13 mouse cellular contexts compared by ENCODE assay signal in the genomic region with DNA sequence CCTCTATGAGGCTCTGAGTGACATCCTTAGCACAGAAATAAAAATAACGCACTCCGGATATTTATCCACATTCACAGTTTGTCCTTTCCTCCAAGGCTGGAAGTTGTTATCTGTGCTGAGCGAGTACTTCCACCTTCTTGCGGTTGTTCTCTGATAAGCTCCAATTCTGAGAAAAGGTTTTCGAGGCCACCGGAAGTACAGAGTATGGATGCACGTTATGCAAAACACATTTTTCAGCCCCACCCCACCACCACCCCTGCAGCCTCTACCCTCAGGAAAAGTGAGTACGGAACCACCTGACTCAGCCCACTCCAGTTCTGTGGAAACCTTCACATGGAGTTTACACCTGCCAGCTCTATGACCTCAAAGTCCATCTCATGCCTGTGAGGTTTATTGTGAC. TPM values are rescaled to one million over a fixed set of nuclear protein-coding genes. Genes with fewer than 3 reads are reported as not detected.
DNase-seq lines count a peak whose midpoint lies in the region; ATAC-seq and TF ChIP-seq lines count a peak whose summit lies in the region.
"Had no signal": no experiment of that assay in that cellular context is flagged by ENCODE, and none has a peak within 500 bp of the region (broad histone marks: within the 10 kb centered on the region; RNA-seq: fewer than 3 reads in every experiment).

No protein-coding gene starts in this region.

- ATAC-seq in erythroblast, adult 5-6 weeks (replicated peaks; ENCODE audit: low FRiP score, poor library complexity, severe bottlenecking) = peak; percentile 85
- ATAC-seq in liver, embryonic 14.5 days (ENCODE audit: insufficient read depth) = peak; percentile 93
- peak; percentile 7; the same call in 1 of the 2 replicates for ATAC-seq in stomach, embryonic 14.5 days (ENCODE audit: insufficient number of reproducible peaks, insufficient read depth, low FRiP score, low read depth)

- no peaks in the 10 kb centered on the region for H3K27me3 ChIP-seq in liver, embryonic 14.5 days (ENCODE audit: control insufficient read depth, insufficient read depth, low read length)
- H3K27me3 ChIP-seq in stomach, embryonic 14.5 days (ENCODE audit: control insufficient read depth, insufficient read depth, low read length) = no peaks in the 10 kb centered on the region
- H3K27me3 ChIP-seq: embryonic facial prominence, embryonic 13.5 days; limb, embryonic 12.5 days had no signal

- peak overlapping the region; percentile 60 for H3K4me2 ChIP-seq in liver, embryonic 14.5 days (ENCODE audit: low read depth)
- no peak overlapping the region for H3K4me2 ChIP-seq in stomach, embryonic 14.5 days (replicated peaks; ENCODE audit: low read depth, low read length)
- H3K4me2 ChIP-seq: embryonic facial prominence, embryonic 13.5 days; limb, embryonic 12.5 days had no signal

- H3K4me3 ChIP-seq in liver, embryonic 14.5 days (ENCODE audit: insufficient read depth in 1 of 2, low read depth in 2 of 2, low read length in 2 of 2) = no peak overlapping the region
- no peak overlapping the region for H3K4me3 ChIP-seq in stomach, embryonic 14.5 days (ENCODE audit: low read depth, low read length)
- H3K4me3 ChIP-seq: embryonic facial prominence, embryonic 13.5 days; heart, embryonic 10.5 days; layer of hippocampus, adult 2 months; limb, embryonic 12.5 days had no signal

- TF ChIP-seq CTCF in liver, embryonic 14.5 days (IDR thresholded peaks at IDR 0.05; ENCODE audit: low read depth) = no peak

- no peaks in the 10 kb centered on the region for H3K9me3 ChIP-seq in liver, embryonic 14.5 days (ENCODE audit: control insufficient read depth, low read length)
- no peaks in the 10 kb centered on the region for H3K9me3 ChIP-seq in stomach, embryonic 14.5 days (ENCODE audit: control insufficient read depth, low read depth, low read length)
- H3K9me3 ChIP-seq: embryonic facial prominence, embryonic 13.5 days; heart, embryonic 10.5 days; limb, embryonic 12.5 days had no signal

- H3K36me3 ChIP-seq in liver, embryonic 14.5 days (replicated peaks; ENCODE audit: control insufficient read depth, insufficient read depth, low read depth) = no peaks in the 10 kb centered on the region
- H3K36me3 ChIP-seq in stomach, embryonic 14.5 days (ENCODE audit: control insufficient read depth, insufficient read depth, low read length) = no peaks in the 10 kb centered on the region
- H3K36me3 ChIP-seq: embryonic facial prominence, embryonic 13.5 days; heart, embryonic 10.5 days; limb, embryonic 12.5 days had no signal

- H3K27ac ChIP-seq in liver, embryonic 14.5 days = peak overlapping the region; percentile 85
- H3K27ac ChIP-seq in stomach, embryonic 14.5 days (ENCODE audit: low read length) = no peak overlapping the region
- H3K27ac ChIP-seq: embryonic facial prominence, embryonic 13.5 days; heart, embryonic 10.5 days; layer of hippocampus, adult 2 months; limb, embryonic 12.5 days had no signal

- DNase-seq in lung, postnatal 36 days = peak; percentile 21
- DNase-seq in lung, postnatal 25 days (ENCODE audit: low spot score) = no peak
- peak; percentile 91 to 96 (median 92) for DNase-seq in liver, embryonic 14.5 days (ENCODE audit: low read depth in 3 of 3, low spot score in 3 of 3)
- no peak for DNase-seq in frontal cortex, postnatal 14 days (ENCODE audit: low spot score in 2 of 2)
- no peak for DNase-seq in cerebellum, adult 8-10 months
- no peak for DNase-seq in kidney, postnatal 14 days
- DNase-seq: right cerebral cortex, adult 18-20 months had no signal

- peak; percentile 97 for TF ChIP-seq EP300 in liver, embryonic 14.5 days (IDR thresholded peaks at IDR 0.05; ENCODE audit: low read depth)

- H3K4me1 ChIP-seq in liver, embryonic 14.5 days (replicated peaks; ENCODE audit: control insufficient read depth in 2 of 2, insufficient read depth in 2 of 2, low read length in 1 of 2) = peaks cover 42 to 59% of the 10 kb centered on the region in 2 experiments
- peaks cover 12% of the 10 kb centered on the region; the same call in 1 of the 2 replicates for H3K4me1 ChIP-seq in stomach, embryonic 14.5 days (ENCODE audit: control insufficient read depth, insufficient read depth, low read length)

- peak overlapping the region; percentile 52 for H3K9ac ChIP-seq in liver, embryonic 14.5 days (replicated peaks)
- H3K9ac ChIP-seq in stomach, embryonic 14.5 days (replicated peaks; ENCODE audit: low read depth, low read length) = no peak overlapping the region
- H3K9ac ChIP-seq: embryonic facial prominence, embryonic 13.5 days; limb, embryonic 12.5 days had no signal

- WGBS in liver, embryonic 14.5 days (ENCODE audit: insufficient replicate concordance) = 9% methylated on average over 8 of the region's 8 CpGs
- WGBS in stomach, embryonic 14.5 days = 80% methylated on average over 8 of the region's 8 CpGs

RNA-seq across cellular contexts. Expression of a gene that starts 30.9 kb away (rescaled TPM):
- 20.3 and 31.3 TPM in 2 replicates for total RNA-seq in erythroblast, adult 5-6 weeks (2015; ENCODE audit: low replicate concordance)
- 17.6 and 24.5 TPM in 2 replicates for total RNA-seq in erythroblast, adult 5-6 weeks (2017; ENCODE audit: low replicate concordance)
- 83.7 and 88.2 TPM in 2 replicates for polyA plus RNA-seq in liver, embryonic 14.5 days (2012; rRNA removed)
- polyA plus RNA-seq in liver, embryonic 14.5 days (2014; fragmentation: Nextera tagmentation; extraction: Ambion mirVana) = 128 and 132 TPM in 2 replicates
- polyA plus RNA-seq in stomach, embryonic 14.5 days (2014; fragmentation: Nextera tagmentation; extraction: Ambion mirVana) = 613 and 615 TPM in 2 replicates

RNA-seq across cellular contexts. Expression of a gene that starts 40.6 kb away (rescaled TPM):
- 19.9 and 22.1 TPM in 2 replicates for total RNA-seq in erythroblast, adult 5-6 weeks (2015; ENCODE audit: low replicate concordance)
- 33.7 and 49.8 TPM in 2 replicates for total RNA-seq in erythroblast, adult 5-6 weeks (2017; ENCODE audit: low replicate concordance)
- polyA plus RNA-seq in liver, embryonic 14.5 days (2012; rRNA removed) = 6.1 and 6.4 TPM in 2 replicates
- polyA plus RNA-seq in liver, embryonic 14.5 days (2014; fragmentation: Nextera tagmentation; extraction: Ambion mirVana) = 8.5 and 9.9 TPM in 2 replicates
- polyA plus RNA-seq in stomach, embryonic 14.5 days (2014; fragmentation: Nextera tagmentation; extraction: Ambion mirVana) = 21.7 and 23.4 TPM in 2 replicates

Comparison
In these comparisons a context has a peak if more than half of its experiments do, and no peak if none do; other contexts are left out.
1. DNase-seq: peak in lung, postnatal 36 days (single experiment) and liver, embryonic 14.5 days (3 of 3); none in lung, postnatal 25 days (single experiment), frontal cortex, postnatal 14 days (0 of 2), cerebellum, adult 8-10 months (single experiment) and kidney, postnatal 14 days (single experiment).
2. ATAC-seq: peak in every context shown above with its lines; median percentile 93 in liver, embryonic 14.5 days; 85 in erythroblast, adult 5-6 weeks; 7 in stomach, embryonic 14.5 days.